Mouse (Mus musculus) embryonic facial prominence, embryonic 12.5 days (tissue): ENCODE data around the gene Chd1. TPM values are rescaled to one million over a fixed set of nuclear protein-coding genes. Genes with fewer than 3 reads are reported as not detected.
"Not testable (repeated sequence)": the region's sequence is repeated elsewhere in the genome, so short reads cannot be mapped to it uniquely, and the experiment has no call there.

ENCODE experiments used
- ATAC-seq: fragments of 200-750 bp; cut with Nextera tagmentation; 2 replicates; pipeline ENCODE4 v1.8.0; 2017; ENCODE audit not compliant: insufficient number of reproducible peaks, insufficient read depth, low FRiP score, low TSS enrichment
- H3K27ac ChIP-seq: fragments of 300-500 bp; sonication (generic); 2 replicates; pipeline ENCODE4 v1.5.1; 2016; ENCODE audit warnings: mild to moderate bottlenecking
- H3K27me3 ChIP-seq: fragments of 300-500 bp; sonication (generic); 2 replicates; pipeline ENCODE4 v1.6.1; 2016; ENCODE audit warnings: mild to moderate bottlenecking, moderate library complexity
- H3K36me3 ChIP-seq: fragments of 300-500 bp; sonication (generic); 2 replicates; pipeline ENCODE4 v1.6.1; 2016; ENCODE audit warnings: mild to moderate bottlenecking
- H3K4me1 ChIP-seq: fragments of 300-500 bp; sonication (generic); 2 replicates; pipeline ENCODE4 v1.6.1; 2016
- H3K4me2 ChIP-seq: fragments of 300-500 bp; sonication (generic); replicated peaks from 2 replicates; pipeline ENCODE4 v1.6.1; 2016; ENCODE audit warnings: mild to moderate bottlenecking, moderate library complexity
- H3K4me3 ChIP-seq: fragments of 300-500 bp; sonication (generic); 2 replicates; pipeline ENCODE4 v1.5.1; 2016; ENCODE audit warnings: mild to moderate bottlenecking
- H3K9ac ChIP-seq: fragments of 300-500 bp; sonication (generic); 2 replicates; pipeline ENCODE4 v1.6.1; 2016; ENCODE audit warnings: mild to moderate bottlenecking, moderate library complexity
- H3K9me3 ChIP-seq: fragments of 300-500 bp; sonication (generic); 2 replicates; pipeline ENCODE4 v1.6.1; 2016; ENCODE audit warnings: mild to moderate bottlenecking, moderate library complexity
- WGBS: fragments of 180-500 bp; shearing (Covaris S2); methylation state at CpG from one replicate; pipeline ENCODE4 v1.1.7; 2016; 5-methylcytosine and 5-hydroxymethylcytosine counted together
- polyA plus RNA-seq: library from polyadenylated mRNA; unstranded; fragments of >200 nt; fragmentation: Nextera tagmentation; extraction: Ambion mirVana; gene quantifications from 2 replicates; pipeline ENCODE4 v1.2.1, GENCODE M21; 2016

Chd1 gene
- polyA plus RNA-seq, 1 experiment from 2014 or later: 45.7 TPM

DNA sequence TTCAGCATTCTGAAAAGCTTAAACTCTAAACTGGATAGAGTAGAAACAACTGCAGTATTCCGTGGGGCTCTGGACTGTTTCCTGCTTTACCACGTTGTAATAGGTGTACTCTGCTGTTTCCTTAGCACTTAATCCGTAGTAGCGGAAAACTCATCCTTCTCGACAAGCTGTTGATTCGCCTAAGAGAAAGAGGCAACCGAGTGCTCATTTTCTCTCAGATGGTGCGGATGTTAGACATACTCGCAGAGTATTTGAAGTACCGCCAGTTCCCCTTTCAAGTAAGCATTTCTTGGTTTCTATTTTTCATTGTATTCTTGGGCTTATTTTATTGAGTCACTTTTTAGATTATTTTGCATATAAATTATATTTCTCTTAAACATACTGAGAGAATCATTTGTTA lies 38.2 kb downstream of the Chd1 start:
- no peaks in the 10 kb centered on the region for H3K4me1 ChIP-seq
- no peak for ATAC-seq
- no peak overlapping the region for H3K9ac ChIP-seq
- no peak overlapping the region for H3K4me3 ChIP-seq
- no peaks in the 10 kb centered on the region for H3K27me3 ChIP-seq
- WGBS: 94% methylated on average over 10 of the region's 10 CpGs
- no peak overlapping the region for H3K4me2 ChIP-seq
- H3K36me3 ChIP-seq: peaks cover 56% of the 10 kb centered on the region
- no peaks in the 10 kb centered on the region for H3K9me3 ChIP-seq
- no peak overlapping the region for H3K27ac ChIP-seq

DNA sequence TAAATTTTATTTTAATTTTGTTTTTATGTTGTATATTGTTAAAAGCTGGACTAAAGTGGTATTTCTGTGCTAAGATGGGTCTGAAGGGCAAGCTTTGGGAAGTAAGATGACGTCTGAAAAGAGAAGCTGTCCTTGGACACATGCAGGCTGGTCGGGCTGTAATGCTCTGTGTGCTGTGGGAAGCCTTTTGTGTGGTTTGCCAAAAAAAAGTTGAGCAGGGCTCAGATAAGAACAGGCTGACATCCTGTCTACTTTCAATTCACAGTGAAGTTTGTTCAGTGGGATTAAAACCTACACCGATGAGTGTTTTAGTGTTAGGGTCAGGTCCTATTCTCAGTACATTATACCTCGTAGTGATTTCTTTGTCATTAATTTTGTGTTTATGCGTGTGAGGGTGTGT lies 38.6 kb downstream of the Chd1 start:
- Histone ChIP-seq H3K9ac (no peak overlapping the region), H3K4me1 (no peaks in the 10 kb centered on the region), H3K4me3 (no peak overlapping the region), H3K9me3 (no peaks in the 10 kb centered on the region), H3K27me3 (no peaks in the 10 kb centered on the region), H3K36me3 (peaks cover 57% of the 10 kb centered on the region), H3K27ac (no peak overlapping the region), H3K4me2 (no peak overlapping the region)
- no peak for ATAC-seq
- WGBS: 92% methylated on average over 5 of the region's 5 CpGs

- Histone ChIP-seq H3K4me3 (no peak overlapping the region), H3K9ac (no peak overlapping the region), H3K27ac (no peak overlapping the region), H3K9me3 (no peaks in the 10 kb centered on the region), H3K4me1 (no peaks in the 10 kb centered on the region), H3K27me3 (no peaks in the 10 kb centered on the region), H3K36me3 (peaks cover 67% of the 10 kb centered on the region), H3K4me2 (no peak overlapping the region)
- no peak for ATAC-seq
- 85% methylated on average over 11 of the region's 11 CpGs for WGBS
Measured at GRCm38 (mm10) chr17:15746696-15747095, 41.9 kb downstream of the Chd1 start.

GRCm38 (mm10) chr17:15748022-15748421 lies 43.3 kb downstream of the Chd1 start:
- no peaks in the 10 kb centered on the region for H3K4me1 ChIP-seq
- no peak for ATAC-seq
- no peak overlapping the region for H3K27ac ChIP-seq
- WGBS: 92% methylated on average over 6 of the region's 6 CpGs
- peaks cover 68% of the 10 kb centered on the region for H3K36me3 ChIP-seq
- no peaks in the 10 kb centered on the region for H3K9me3 ChIP-seq
- H3K4me2 ChIP-seq: no peak overlapping the region
- no peak overlapping the region for H3K4me3 ChIP-seq
- H3K27me3 ChIP-seq: no peaks in the 10 kb centered on the region
- no peak overlapping the region for H3K9ac ChIP-seq

DNA sequence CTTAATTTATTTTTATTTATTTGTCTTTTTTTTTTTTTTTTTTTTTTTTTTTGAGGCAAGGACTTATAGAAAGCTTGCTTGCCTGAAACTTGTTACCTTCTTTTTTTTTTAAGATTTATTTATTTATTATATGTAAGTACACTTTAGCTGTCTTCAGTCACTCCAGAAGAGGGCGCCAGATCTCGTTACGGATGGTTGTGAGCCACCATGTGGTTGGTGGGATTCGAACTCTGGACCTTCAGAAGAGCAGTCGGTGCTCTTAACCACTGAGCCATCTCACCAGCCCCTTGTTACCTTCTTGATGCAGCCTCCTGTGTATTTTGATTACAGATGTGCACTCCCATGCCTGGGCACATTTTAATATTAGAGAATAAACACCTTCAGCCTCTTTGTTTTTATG lies 46.5 kb downstream of the Chd1 start:
- H3K9me3 ChIP-seq, H3K4me3 ChIP-seq, ATAC-seq, H3K4me2 ChIP-seq, H3K27me3 ChIP-seq, H3K4me1 ChIP-seq, H3K27ac ChIP-seq, H3K9ac ChIP-seq: not testable (repeated sequence)
- WGBS: 93% methylated on average over 5 of the region's 5 CpGs
- H3K36me3 ChIP-seq: peaks cover 65% of the 10 kb centered on the region

GRCm38 (mm10) chr17:15761191-15761590 lies 56.4 kb downstream of the Chd1 start:
- no peak for ATAC-seq
- no peaks in the 10 kb centered on the region for H3K9me3 ChIP-seq
- no peak overlapping the region for H3K4me3 ChIP-seq
- H3K4me1 ChIP-seq: no peaks in the 10 kb centered on the region
- peaks cover 72% of the 10 kb centered on the region for H3K36me3 ChIP-seq
- no peaks in the 10 kb centered on the region for H3K27me3 ChIP-seq
- WGBS: 84% methylated on average over 8 of the region's 8 CpGs
- H3K9ac ChIP-seq: no peak overlapping the region
- no peak overlapping the region for H3K4me2 ChIP-seq
- H3K27ac ChIP-seq: no peak overlapping the region

GRCm38 (mm10) chr17:15769081-15769724 lies 64.4 kb downstream of the Chd1 start:
- no peaks in the 10 kb centered on the region for H3K9me3 ChIP-seq
- no peaks in the 10 kb centered on the region for H3K4me1 ChIP-seq
- H3K27ac ChIP-seq: no peak overlapping the region
- no peak overlapping the region for H3K9ac ChIP-seq
- WGBS: 86% methylated on average over 7 of the region's 7 CpGs
- H3K36me3 ChIP-seq: peaks cover 60% of the 10 kb centered on the region
- H3K27me3 ChIP-seq: no peaks in the 10 kb centered on the region
- H3K4me3 ChIP-seq: no peak overlapping the region
- no peak for ATAC-seq
- no peak overlapping the region for H3K4me2 ChIP-seq

DNA sequence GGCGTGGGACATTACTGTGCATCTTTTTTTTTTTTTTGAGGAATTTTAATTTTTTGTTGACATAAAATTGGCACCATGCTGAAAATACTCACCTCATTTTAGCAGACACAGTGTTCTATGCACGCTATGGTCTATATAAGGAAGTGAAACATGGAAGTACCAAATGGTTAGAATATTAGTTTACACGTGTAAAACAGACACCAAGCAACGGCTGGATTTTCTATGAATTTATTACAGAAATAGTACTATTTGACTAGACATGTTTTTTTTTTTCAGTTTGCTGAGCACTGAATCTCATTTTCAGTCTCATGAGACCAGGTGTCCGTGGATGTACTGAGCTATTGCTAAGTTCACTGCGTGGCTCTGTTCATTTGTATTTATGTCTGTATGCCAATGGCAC lies 69.2 kb downstream of the Chd1 start:
- no peak overlapping the region for H3K27ac ChIP-seq
- H3K27me3 ChIP-seq: no peaks in the 10 kb centered on the region
- no peaks in the 10 kb centered on the region for H3K4me1 ChIP-seq
- H3K9me3 ChIP-seq: no peaks in the 10 kb centered on the region
- no peak overlapping the region for H3K9ac ChIP-seq
- 86% methylated on average over 6 of the region's 6 CpGs for WGBS
- H3K4me3 ChIP-seq: no peak overlapping the region
- no peak for ATAC-seq
- no peak overlapping the region for H3K4me2 ChIP-seq
- H3K36me3 ChIP-seq: peaks cover 22% of the 10 kb centered on the region

DNA sequence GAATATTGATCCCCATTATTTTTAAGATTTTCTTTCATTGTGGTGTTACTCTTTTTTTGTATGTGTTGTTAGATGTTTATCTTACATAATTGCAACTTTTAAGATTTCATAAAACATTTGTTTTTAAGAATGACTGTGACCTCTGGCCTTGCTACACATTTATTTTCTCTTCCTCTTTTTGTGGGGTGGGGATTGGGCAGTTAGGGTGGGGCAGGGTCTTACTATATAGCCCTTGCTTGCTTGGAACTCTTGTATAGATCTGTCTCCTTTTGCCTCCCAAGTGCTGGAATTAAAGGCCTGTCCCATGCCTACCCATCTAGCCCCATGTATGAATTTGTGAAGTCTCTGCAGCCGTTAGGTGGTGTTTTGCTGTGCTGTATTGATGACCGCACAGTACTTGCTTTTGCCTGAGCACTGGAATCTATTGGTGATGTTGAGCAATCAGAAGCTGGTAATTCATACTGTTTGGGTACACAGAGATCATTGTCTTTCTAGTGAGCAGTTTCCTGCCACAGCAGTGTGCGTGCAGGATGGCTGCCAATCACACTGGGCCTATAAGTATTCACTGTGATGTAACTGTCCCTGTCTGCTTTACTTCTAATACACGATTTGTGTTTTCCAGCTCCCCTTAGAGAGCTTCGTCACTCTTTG lies 69.9 kb downstream of the Chd1 start:
- H3K9me3 ChIP-seq: no peaks in the 10 kb centered on the region
- H3K4me1 ChIP-seq: no peaks in the 10 kb centered on the region
- WGBS: 68% methylated on average over 5 of the region's 5 CpGs
- H3K4me2 ChIP-seq: no peak overlapping the region
- no peak overlapping the region for H3K27ac ChIP-seq
- no peak overlapping the region for H3K4me3 ChIP-seq
- peaks cover 15% of the 10 kb centered on the region for H3K36me3 ChIP-seq
- no peak overlapping the region for H3K9ac ChIP-seq
- H3K27me3 ChIP-seq: no peaks in the 10 kb centered on the region
- ATAC-seq: no peak

DNA sequence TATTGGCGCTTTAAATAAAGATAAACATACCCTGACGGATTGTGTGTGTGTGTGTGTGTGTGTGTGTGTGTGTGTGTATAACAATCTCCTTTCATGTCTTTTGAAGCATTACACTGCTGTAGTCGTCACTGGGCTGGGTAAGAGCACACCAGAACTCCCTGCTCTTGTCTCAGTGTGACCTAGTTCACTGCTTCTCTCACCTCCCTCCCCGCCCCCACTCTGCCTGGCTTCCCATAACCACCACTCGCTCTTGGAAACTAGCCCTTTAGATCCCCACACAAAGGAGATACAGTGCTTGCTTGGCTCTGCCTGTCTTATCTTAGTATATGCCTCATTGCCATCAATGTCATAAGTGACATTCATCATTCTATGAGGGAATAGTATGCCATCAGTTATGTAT lies 71.6 kb downstream of the Chd1 start:
- no peak for ATAC-seq
- H3K9me3 ChIP-seq: no peaks in the 10 kb centered on the region
- H3K4me3 ChIP-seq: no peak overlapping the region
- H3K27ac ChIP-seq: no peak overlapping the region
- H3K36me3 ChIP-seq: no peaks in the 10 kb centered on the region
- no peak overlapping the region for H3K9ac ChIP-seq
- H3K27me3 ChIP-seq: no peaks in the 10 kb centered on the region
- no peak overlapping the region for H3K4me2 ChIP-seq
- H3K4me1 ChIP-seq: no peaks in the 10 kb centered on the region
- 73% methylated on average over 5 of the region's 5 CpGs for WGBS

DNA sequence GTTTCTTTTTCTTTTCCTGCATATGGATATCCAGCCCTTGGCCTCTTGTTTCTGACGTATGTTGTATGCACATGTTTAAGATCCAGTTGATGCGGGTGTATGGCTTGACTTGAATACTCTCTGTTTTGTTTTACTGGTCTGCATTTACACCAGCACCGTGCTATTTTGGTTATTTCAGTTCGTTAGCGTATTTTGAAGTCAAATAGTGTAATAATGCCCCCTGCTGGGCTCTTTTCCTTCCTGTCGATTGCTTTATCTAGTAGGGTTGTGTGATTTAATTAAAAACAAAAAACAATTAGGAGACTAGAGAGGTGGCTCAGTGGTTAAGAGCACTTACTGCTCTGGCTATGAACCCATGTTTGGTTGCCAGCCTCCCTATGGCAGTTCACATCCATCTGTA lies 73.2 kb downstream of the Chd1 start:
- Histone ChIP-seq H3K4me2 (no peak overlapping the region), H3K9ac (no peak overlapping the region), H3K4me1 (no peaks in the 10 kb centered on the region), H3K4me3 (no peak overlapping the region), H3K36me3 (no peaks in the 10 kb centered on the region), H3K27ac (no peak overlapping the region), H3K27me3 (no peaks in the 10 kb centered on the region), H3K9me3 (no peaks in the 10 kb centered on the region)
- 83% methylated on average over 6 of the region's 6 CpGs for WGBS
- no peak for ATAC-seq

DNA sequence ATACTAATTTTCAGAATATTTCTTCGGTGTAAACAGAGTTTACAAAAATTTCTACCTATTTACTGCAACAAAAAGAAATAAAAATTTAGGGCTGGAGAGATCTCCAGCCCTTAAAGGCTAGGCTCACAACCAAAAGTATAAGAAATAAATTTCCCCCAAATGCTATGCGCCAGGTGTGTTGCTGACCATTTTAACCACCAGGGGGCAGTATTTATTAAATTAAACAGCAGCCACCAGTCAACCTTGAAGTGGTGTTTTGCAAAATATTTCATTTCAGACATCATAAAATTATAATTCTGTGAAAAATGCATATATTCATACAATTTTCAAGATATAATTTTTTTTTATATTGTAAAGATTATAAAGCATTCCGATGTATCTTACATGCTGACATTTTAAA lies 82.3 kb downstream of the Chd1 start:
- no peaks in the 10 kb centered on the region for H3K36me3 ChIP-seq

More for the DNA sequence above, 82.3 kb downstream of the Chd1 start:
- H3K27me3 ChIP-seq: no peaks in the 10 kb centered on the region
- H3K27ac ChIP-seq: no peak overlapping the region
- WGBS: 30% methylated on average over 3 of the region's 3 CpGs
- no peak for ATAC-seq
- H3K4me1 ChIP-seq: no peaks in the 10 kb centered on the region
- H3K9me3 ChIP-seq: no peaks in the 10 kb centered on the region
- H3K4me3 ChIP-seq: no peak overlapping the region
- no peak overlapping the region for H3K4me2 ChIP-seq
- H3K9ac ChIP-seq: no peak overlapping the region
